Mouse (Mus musculus) lung, adult 2 months (tissue): ENCODE measurements around the gene Eva1c.

Experiments
- CTCF ChIP-seq: fragments of 200-500 bp; IDR thresholded peaks from 2 replicates; pipeline ENCODE4 v1.5.1; 2011; ENCODE audit warnings: mild to moderate bottlenecking, low read length, control low read depth; ENCODE audit not compliant: insufficient read depth
- POLR2A ChIP-seq: fragments of 200-500 bp; IDR thresholded peaks from 2 replicates; pipeline ENCODE4 v1.6.1; 2011; ENCODE audit warnings: low read depth, mild to moderate bottlenecking, control low read depth, low read length, borderline replicate concordance; ENCODE audit errors: extremely low read depth

DNA sequence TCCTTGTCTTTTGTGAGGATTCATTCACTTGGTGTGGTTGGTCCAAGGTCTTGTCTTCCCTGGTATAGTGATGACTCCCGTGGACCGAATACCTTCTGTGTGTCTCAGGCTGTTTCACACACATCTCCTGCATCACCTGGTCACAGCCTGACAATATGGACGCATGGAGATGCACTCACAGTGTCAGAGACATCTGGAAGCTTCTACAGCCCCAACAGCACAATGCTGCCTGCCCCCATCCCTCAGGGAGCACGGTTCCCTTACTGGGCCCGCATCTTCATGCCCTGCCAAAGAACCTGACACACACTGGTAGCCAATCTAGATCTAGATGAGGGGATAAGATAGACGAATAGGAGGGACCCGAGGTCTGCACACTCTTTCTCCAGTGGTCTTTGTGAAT lies 2.6 kb downstream of the Eva1c start:
- no peak for TF ChIP-seq CTCF
- no peak for TF ChIP-seq POLR2A
